Mouse (Mus musculus) liver, embryonic 14.5 days (tissue): ENCODE data around the gene Ddah1.

Source experiments
- CTCF ChIP-seq: IDR thresholded peaks from 2 replicates; pipeline ENCODE4 v1.5.1; 2016; ENCODE audit warnings: antibody characterized with exemption, low read depth, control low read depth
- EP300 ChIP-seq: IDR thresholded peaks from 2 replicates; pipeline ENCODE4 v1.6.1; 2016; ENCODE audit warnings: antibody characterized with exemption, low read depth

- TF ChIP-seq CTCF = no peak
- TF ChIP-seq EP300 = no peak
Observed at GRCm38 (mm10) chr3:145762957-145763641, 4.6 kb downstream of the Ddah1 start.
